Mouse (Mus musculus) liver, postnatal 0 days (tissue): ENCODE data around the gene Pou6f2.

Source experiments
- CTCF ChIP-seq: sonication (generic); IDR thresholded peaks from 2 replicates; pipeline ENCODE4 v1.5.1; 2016; ENCODE audit warnings: antibody characterized with exemption, low read depth
- EP300 ChIP-seq: IDR thresholded peaks from 2 replicates; pipeline ENCODE4 v1.6.1; 2016; ENCODE audit warnings: antibody characterized with exemption, low read depth, mild to moderate bottlenecking

DNA sequence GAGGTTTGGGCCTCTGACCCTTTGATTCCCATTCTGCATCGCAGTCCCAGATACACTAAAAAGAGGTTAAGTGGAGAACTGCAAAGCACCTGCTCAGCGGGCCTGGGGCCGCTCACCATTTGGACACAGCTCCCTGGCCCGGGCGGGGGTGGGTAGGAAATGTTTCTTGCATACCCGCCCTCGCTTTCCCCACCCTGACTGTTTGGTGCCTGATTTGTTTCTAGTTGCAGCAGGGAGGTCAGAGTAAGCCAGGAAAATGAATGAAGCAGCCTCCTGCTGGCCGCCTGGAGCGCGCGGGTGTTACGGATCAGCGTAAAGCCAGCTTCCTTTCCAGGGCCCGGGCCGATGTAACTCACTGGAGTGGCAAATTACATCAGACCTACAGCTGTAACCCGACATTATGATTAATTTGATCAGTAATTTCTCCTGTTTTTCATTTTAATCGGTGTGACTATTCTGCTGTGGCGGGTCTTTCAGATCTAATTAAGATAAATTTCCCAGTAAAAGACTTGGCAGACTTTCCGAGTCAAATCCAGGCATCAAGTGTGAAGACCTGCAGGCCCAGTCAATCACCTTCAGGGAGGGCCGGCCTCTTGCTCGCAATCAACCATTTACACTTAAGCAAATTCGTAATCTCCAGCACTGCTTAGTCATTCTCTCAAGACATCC is 178.8 kb downstream of the Pou6f2 start:
- TF ChIP-seq CTCF (no peak), EP300 (no peak)
